Comparison of ENCODE assay signal across 11 mouse cellular contexts in genomic region chr2:172978131-172978633, GRCm38 (mm10). TPM values are rescaled to one million over a fixed set of nuclear protein-coding genes. Genes with fewer than 3 reads are reported as not detected.
DNase-seq lines count a peak whose midpoint lies in the region; ATAC-seq lines count a peak whose summit lies in the region.
"Had no signal": no experiment of that assay in that cellular context is flagged by ENCODE, and none has a peak within 500 bp of the region (broad histone marks: within the 10 kb centered on the region; RNA-seq: fewer than 3 reads in every experiment).

No protein-coding gene starts in this region.

- no peaks in the 10 kb centered on the region for H3K36me3 ChIP-seq in heart, embryonic 10.5 days
- no peaks in the 10 kb centered on the region for H3K36me3 ChIP-seq in midbrain, embryonic 10.5 days
- no peaks in the 10 kb centered on the region for H3K36me3 ChIP-seq in midbrain, embryonic 11.5 days (ENCODE audit: control insufficient read depth, insufficient read depth, low read length)
- no peaks in the 10 kb centered on the region for H3K36me3 ChIP-seq in limb, embryonic 12.5 days
- H3K36me3 ChIP-seq: liver, embryonic 13.5 days had no signal

- 45% methylated on average over 4 of the region's 4 CpGs for WGBS in heart, embryonic 10.5 days
- 57% methylated on average over 4 of the region's 4 CpGs for WGBS in midbrain, embryonic 10.5 days
- 44% methylated on average over 4 of the region's 4 CpGs for WGBS in midbrain, embryonic 11.5 days
- 58% methylated on average over 4 of the region's 4 CpGs for WGBS in limb, embryonic 12.5 days

- peaks cover 46% of the 10 kb centered on the region for H3K4me1 ChIP-seq in heart, embryonic 10.5 days
- H3K4me1 ChIP-seq in midbrain, embryonic 10.5 days: peaks cover 41% of the 10 kb centered on the region
- peaks cover 8% of the 10 kb centered on the region for H3K4me1 ChIP-seq in midbrain, embryonic 11.5 days (ENCODE audit: control insufficient read depth, insufficient read depth, low read length)
- H3K4me1 ChIP-seq in limb, embryonic 12.5 days (replicated peaks): peaks cover 29% of the 10 kb centered on the region

- no peak overlapping the region for H3K4me3 ChIP-seq in heart, embryonic 10.5 days
- H3K4me3 ChIP-seq in midbrain, embryonic 10.5 days: no peak overlapping the region
- no peak overlapping the region for H3K4me3 ChIP-seq in midbrain, embryonic 11.5 days (ENCODE audit: low read depth, low read length)
- H3K4me3 ChIP-seq in limb, embryonic 12.5 days (replicated peaks): no peak overlapping the region
- H3K4me3 ChIP-seq: liver, embryonic 13.5 days had no signal

- no peaks in the 10 kb centered on the region; the same call in 1 of the 2 replicates for H3K27me3 ChIP-seq in heart, embryonic 10.5 days (ENCODE audit: insufficient read depth, poor library complexity, severe bottlenecking)
- peaks cover 17% of the 10 kb centered on the region for H3K27me3 ChIP-seq in midbrain, embryonic 10.5 days (ENCODE audit: low read depth, poor library complexity, severe bottlenecking)
- no peaks in the 10 kb centered on the region for H3K27me3 ChIP-seq in midbrain, embryonic 11.5 days (ENCODE audit: control insufficient read depth, insufficient read depth, low read length)
- no peaks in the 10 kb centered on the region for H3K27me3 ChIP-seq in limb, embryonic 12.5 days
- H3K27me3 ChIP-seq: liver, embryonic 13.5 days had no signal

- no peak for DNase-seq in heart, embryonic 10.5 days (ENCODE audit: low spot score)
- DNase-seq in heart, adult 9 months (ENCODE audit: low spot score in 2 of 2): no peak
- DNase-seq in midbrain, embryonic 10.5 days (ENCODE audit: low spot score): no peak
- no peak for DNase-seq in midbrain, embryonic 11.5 days (ENCODE audit: low spot score, missing footprints)
- no peak for DNase-seq in kidney, postnatal 14 days
- no peak for DNase-seq in ovary, adult 18-20 months (ENCODE audit: low spot score)
- DNase-seq: kidney, postnatal 25 days; liver, embryonic 13.5 days had no signal

- no peak overlapping the region for H3K9ac ChIP-seq in midbrain, embryonic 11.5 days (ENCODE audit: low read length)
- H3K9ac ChIP-seq in limb, embryonic 12.5 days (replicated peaks): no peak overlapping the region; the same call in 1 of the 2 replicates
- H3K9ac ChIP-seq: liver, embryonic 13.5 days had no signal

- no peak for ATAC-seq in midbrain, embryonic 11.5 days (ENCODE audit: low FRiP score)
- peak; percentile 25 for ATAC-seq in activated CD4-positive, CD25-positive, alpha-beta regulatory T cell, adult 4 months
- no peak for ATAC-seq in limb, embryonic 12.5 days (ENCODE audit: insufficient number of reproducible peaks, insufficient read depth, low FRiP score, low TSS enrichment, low read depth)

- H3K9me3 ChIP-seq in heart, embryonic 10.5 days: no peaks in the 10 kb centered on the region
- H3K9me3 ChIP-seq in midbrain, embryonic 10.5 days (replicated peaks): peaks cover 6% of the 10 kb centered on the region
- no peaks in the 10 kb centered on the region for H3K9me3 ChIP-seq in midbrain, embryonic 11.5 days (ENCODE audit: control insufficient read depth, low read length)
- H3K9me3 ChIP-seq in limb, embryonic 12.5 days: peaks cover 8% of the 10 kb centered on the region

- peak overlapping the region; percentile 83; the same call in 1 of the 2 replicates for H3K27ac ChIP-seq in heart, embryonic 10.5 days
- peak overlapping the region; percentile 72; the same call in 1 of the 2 replicates for H3K27ac ChIP-seq in midbrain, embryonic 10.5 days (replicated peaks)
- no peak overlapping the region for H3K27ac ChIP-seq in midbrain, embryonic 11.5 days (ENCODE audit: low read depth, low read length)
- H3K27ac ChIP-seq in limb, embryonic 12.5 days: peak overlapping the region; percentile 78
- H3K27ac ChIP-seq: liver, embryonic 13.5 days had no signal

- H3K4me2 ChIP-seq in midbrain, embryonic 11.5 days: no peak overlapping the region
- 0 out of 2 replicates have a peak overlapping the region, but pooled peaks have one; percentile 47 for H3K4me2 ChIP-seq in limb, embryonic 12.5 days

RNA-seq across cellular contexts. Expression of gene Spo11, which starts 0.7 kb away (rescaled TPM):
- 0.06 and 0.20 TPM in 2 replicates for polyA plus RNA-seq in heart, embryonic 10.5 days (2016; fragmentation: Nextera tagmentation; extraction: Ambion mirVana)
- 0.20 and 0.40 TPM in 2 replicates for polyA plus RNA-seq in midbrain, embryonic 10.5 days (2016; fragmentation: Nextera tagmentation; extraction: Ambion mirVana)
- 0.25 and 0.26 TPM in 2 replicates for polyA plus RNA-seq in midbrain, embryonic 11.5 days (2014; fragmentation: Nextera tagmentation; extraction: Ambion mirVana)
- polyA plus RNA-seq in activated CD4-positive, CD25-positive, alpha-beta regulatory T cell, adult 4 months (2017; shearing (Covaris generic)): 1 to 10 TPM; 3.5 to 5.2 TPM
- 1.6 TPM in 2 replicates for polyA plus RNA-seq in limb, embryonic 12.5 days (2016; fragmentation: Nextera tagmentation; extraction: Ambion mirVana)
- polyA plus RNA-seq: C2C12 had no signal

RNA-seq across cellular contexts. Expression of gene Rae1, which starts 21.7 kb away (rescaled TPM):
- 139 and 162 TPM in 2 replicates for polyA plus RNA-seq in heart, embryonic 10.5 days (2016; fragmentation: Nextera tagmentation; extraction: Ambion mirVana)
- 155 and 169 TPM in 2 replicates for polyA plus RNA-seq in midbrain, embryonic 10.5 days (2016; fragmentation: Nextera tagmentation; extraction: Ambion mirVana)
- 137 and 140 TPM in 2 replicates for polyA plus RNA-seq in midbrain, embryonic 11.5 days (2014; fragmentation: Nextera tagmentation; extraction: Ambion mirVana)
- polyA plus RNA-seq in activated CD4-positive, CD25-positive, alpha-beta regulatory T cell, adult 4 months (2017; shearing (Covaris generic)): 10 to 100 TPM; 54.5 to 63.6 TPM
- polyA plus RNA-seq in limb, embryonic 12.5 days (2016; fragmentation: Nextera tagmentation; extraction: Ambion mirVana): 157 TPM in 2 replicates

RNA-seq across cellular contexts. Expression of gene Bmp7, which starts 38.1 kb away (rescaled TPM):
- polyA plus RNA-seq in heart, embryonic 10.5 days (2016; fragmentation: Nextera tagmentation; extraction: Ambion mirVana): 49.5 and 70.0 TPM in 2 replicates
- polyA plus RNA-seq in midbrain, embryonic 10.5 days (2016; fragmentation: Nextera tagmentation; extraction: Ambion mirVana): 14.7 and 14.8 TPM in 2 replicates
- 17.3 and 20.2 TPM in 2 replicates for polyA plus RNA-seq in midbrain, embryonic 11.5 days (2014; fragmentation: Nextera tagmentation; extraction: Ambion mirVana)
- 10 to 100 TPM; 11.5 to 17.0 TPM for polyA plus RNA-seq in activated CD4-positive, CD25-positive, alpha-beta regulatory T cell, adult 4 months (2017; shearing (Covaris generic))
- polyA plus RNA-seq in limb, embryonic 12.5 days (2016; fragmentation: Nextera tagmentation; extraction: Ambion mirVana): 31.4 and 31.9 TPM in 2 replicates

RNA-seq across cellular contexts. Expression of gene Rbm38, which starts 42.1 kb away (rescaled TPM):
- polyA plus RNA-seq in heart, embryonic 10.5 days (2016; fragmentation: Nextera tagmentation; extraction: Ambion mirVana): 156 and 188 TPM in 2 replicates
- 94.6 and 107 TPM in 2 replicates for polyA plus RNA-seq in midbrain, embryonic 10.5 days (2016; fragmentation: Nextera tagmentation; extraction: Ambion mirVana)
- 70.4 and 77.3 TPM in 2 replicates for polyA plus RNA-seq in midbrain, embryonic 11.5 days (2014; fragmentation: Nextera tagmentation; extraction: Ambion mirVana)
- 100 to 1,000 TPM; 154 to 186 TPM for polyA plus RNA-seq in activated CD4-positive, CD25-positive, alpha-beta regulatory T cell, adult 4 months (2017; shearing (Covaris generic))
- 40.1 and 45.6 TPM in 2 replicates for polyA plus RNA-seq in limb, embryonic 12.5 days (2016; fragmentation: Nextera tagmentation; extraction: Ambion mirVana)
